Mouse (Mus musculus) forebrain, embryonic 14.5 days (tissue): Measurements from ENCODE around the gene Txndc16. TPM values are rescaled to one million over a fixed set of nuclear protein-coding genes. Genes with fewer than 3 reads are reported as not detected.

Experiments used
- ATAC-seq: fragments of 200-750 bp; cut with Nextera tagmentation; 2 replicates; pipeline ENCODE4 v1.8.0; 2017; ENCODE audit warnings: mild to moderate bottlenecking, moderate library complexity
- DNase-seq: peaks from one replicate; pipeline ENCODE4 v3.0.0-alpha.2; 2015; ENCODE audit warnings: low spot score
- H3K27ac ChIP-seq: fragments of 300-500 bp; sonication (generic); 2 replicates; pipeline ENCODE4 v1.5.1; 2014; ENCODE audit warnings: low read depth, mild to moderate bottlenecking, control low read depth, low read length, moderate library complexity
- H3K27me3 ChIP-seq: fragments of 300-500 bp; sonication (generic); replicated peaks from 2 replicates; pipeline ENCODE4 v1.6.1; 2014; ENCODE audit warnings: low read length, control low read depth, mixed read lengths; ENCODE audit not compliant: control insufficient read depth, insufficient read depth
- H3K36me3 ChIP-seq: fragments of 300-500 bp; sonication (generic); 2 replicates; pipeline ENCODE4 v1.6.1; 2014; ENCODE audit warnings: low read length, control low read depth; ENCODE audit not compliant: control insufficient read depth, insufficient read depth
- H3K4me1 ChIP-seq: fragments of 300-500 bp; sonication (generic); 2 replicates; pipeline ENCODE4 v1.6.1; 2014; ENCODE audit warnings: antibody characterized with exemption, low read length, control low read depth; ENCODE audit not compliant: control insufficient read depth, insufficient read depth
- H3K4me2 ChIP-seq: fragments of 300-500 bp; sonication (generic); 2 replicates; pipeline ENCODE4 v1.6.1; 2014; ENCODE audit warnings: mild to moderate bottlenecking, control low read depth, low read length
- H3K4me3 ChIP-seq: fragments of 300-500 bp; sonication (generic); 2 replicates; pipeline ENCODE4 v1.5.1; 2014; ENCODE audit warnings: low read depth, low read length, control low read depth
- H3K9ac ChIP-seq: fragments of 300-500 bp; sonication (generic); 2 replicates; pipeline ENCODE4 v1.6.1; 2014; ENCODE audit warnings: mild to moderate bottlenecking, low read length, control low read depth, moderate library complexity
- H3K9me3 ChIP-seq: fragments of 300-500 bp; sonication (generic); replicated peaks from 2 replicates; pipeline ENCODE4 v1.6.1; 2016; ENCODE audit warnings: low read length, control low read depth, mixed read lengths; ENCODE audit not compliant: control insufficient read depth
- WGBS: fragments of 180-500 bp; shearing (Covaris S2); extraction: QIAGEN DNeasy Blood & Tissue Kit; methylation state at CpG from one replicate; pipeline ENCODE4 v1.1.7; 2014; 5-methylcytosine and 5-hydroxymethylcytosine counted together
- polyA plus RNA-seq: library from polyadenylated mRNA; unstranded; fragments of >200 nt; fragmentation: Nextera tagmentation; extraction: Ambion mirVana; gene quantifications from 2 replicates; pipeline ENCODE4 v1.2.1, GENCODE M21; 2014

Txndc16 gene
- polyA plus RNA-seq, 1 experiment from 2014 or later: 29.1 TPM

DNA sequence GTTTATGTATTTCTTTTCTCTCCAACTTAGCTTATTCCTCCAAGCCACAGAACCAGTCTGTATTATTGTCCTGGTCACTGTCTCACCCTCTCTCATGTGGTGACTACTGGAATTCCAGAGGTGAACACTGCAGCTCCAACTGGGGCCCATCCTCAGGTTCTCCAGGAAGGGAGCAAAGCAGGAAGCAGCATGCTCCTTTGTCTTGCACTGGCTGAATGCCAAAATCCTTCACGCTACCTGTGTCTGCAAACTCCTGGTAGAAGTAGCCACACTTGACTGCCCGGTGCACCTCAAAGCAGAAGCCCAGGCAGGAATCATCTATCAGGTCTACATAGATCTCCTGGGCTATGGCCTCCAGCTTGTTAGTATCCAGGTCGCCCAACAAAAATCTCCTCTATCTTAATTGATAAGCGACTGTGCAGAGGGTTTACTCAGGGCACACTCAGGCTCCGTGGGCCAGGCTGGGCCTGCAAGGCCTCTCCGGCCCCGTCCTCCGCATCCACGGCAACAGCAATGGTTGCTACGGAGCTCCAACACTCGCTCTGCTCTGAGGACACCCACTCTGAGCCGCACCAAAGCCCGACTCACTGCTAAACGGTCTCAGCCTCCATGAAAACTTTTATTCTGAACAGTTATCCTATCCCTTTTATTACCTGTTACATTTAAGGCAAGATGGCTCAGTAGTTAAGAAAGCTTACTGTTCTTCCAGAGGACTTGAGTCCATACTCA lies 45.0 kb downstream of the Txndc16 start:
- Histone ChIP-seq H3K9ac (no peak overlapping the region), H3K27me3 (no peaks in the 10 kb centered on the region), H3K4me3 (no peak overlapping the region), H3K4me2 (no peak overlapping the region), H3K27ac (no peak overlapping the region), H3K9me3 (no peaks in the 10 kb centered on the region), H3K36me3 (no peaks in the 10 kb centered on the region), H3K4me1 (no peaks in the 10 kb centered on the region)
- 81% methylated on average over 14 of the region's 14 CpGs for WGBS
- ATAC-seq: no peak
- no peak for DNase-seq

DNA sequence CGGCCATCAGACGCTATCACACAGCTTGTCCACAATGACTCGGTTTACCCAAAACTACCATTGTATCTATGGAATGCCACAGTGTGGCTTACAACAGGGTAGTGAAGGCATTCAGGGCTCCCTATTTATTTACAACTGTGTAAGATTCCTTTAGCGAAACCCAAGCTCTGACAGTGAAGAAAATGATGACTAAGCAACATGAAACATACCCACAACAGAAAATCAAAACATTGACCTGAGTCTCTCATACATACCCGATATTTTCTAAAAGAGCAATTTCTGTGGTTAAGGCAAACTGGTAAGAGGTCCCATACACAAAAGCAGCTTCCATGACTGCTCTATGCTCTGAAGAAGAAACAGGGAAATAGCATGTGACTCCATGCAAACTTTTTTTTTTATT lies 47.9 kb downstream of the Txndc16 start:
- no peak overlapping the region for H3K9ac ChIP-seq
- no peak for ATAC-seq
- H3K27me3 ChIP-seq: no peaks in the 10 kb centered on the region
- H3K27ac ChIP-seq: no peak overlapping the region
- H3K4me3 ChIP-seq: no peak overlapping the region
- DNase-seq: no peak
- no peaks in the 10 kb centered on the region for H3K4me1 ChIP-seq
- no peaks in the 10 kb centered on the region for H3K9me3 ChIP-seq
- H3K36me3 ChIP-seq: 0 out of 2 replicates have a peak, but pooled peaks cover 3% of the 10 kb centered on the region
- 98% methylated on average over 5 of the region's 5 CpGs for WGBS
- no peak overlapping the region for H3K4me2 ChIP-seq

DNA sequence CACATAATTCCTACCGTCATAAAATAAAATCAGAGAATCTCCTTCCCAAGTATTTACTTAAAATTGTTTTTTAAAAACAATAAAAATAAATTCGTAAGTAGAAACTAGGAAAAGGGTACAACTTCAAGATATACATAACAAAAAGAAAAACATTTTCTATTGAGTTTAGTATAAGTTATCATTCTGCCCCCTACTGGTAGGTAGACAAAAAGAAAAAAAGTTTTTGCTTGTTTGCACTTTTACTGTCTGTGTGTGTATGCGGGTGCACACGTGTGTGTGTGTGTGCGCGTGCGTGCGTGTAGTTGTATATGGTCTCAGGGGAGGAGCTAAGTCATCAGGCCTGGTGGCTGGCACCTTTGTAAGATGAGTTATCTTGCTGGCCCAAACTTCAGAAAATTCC lies 52.8 kb downstream of the Txndc16 start:
- WGBS: 91% methylated on average over 8 of the region's 8 CpGs
- peak; percentile 8 for DNase-seq
- Histone ChIP-seq H3K36me3 (peaks cover 10% of the 10 kb centered on the region; the same call in 1 of the 2 replicates), H3K9ac (no peak overlapping the region), H3K9me3 (no peaks in the 10 kb centered on the region), H3K4me3 (no peak overlapping the region), H3K27ac (no peak overlapping the region), H3K4me1 (no peaks in the 10 kb centered on the region), H3K4me2 (no peak overlapping the region), H3K27me3 (no peaks in the 10 kb centered on the region)
- no peak for ATAC-seq

DNA sequence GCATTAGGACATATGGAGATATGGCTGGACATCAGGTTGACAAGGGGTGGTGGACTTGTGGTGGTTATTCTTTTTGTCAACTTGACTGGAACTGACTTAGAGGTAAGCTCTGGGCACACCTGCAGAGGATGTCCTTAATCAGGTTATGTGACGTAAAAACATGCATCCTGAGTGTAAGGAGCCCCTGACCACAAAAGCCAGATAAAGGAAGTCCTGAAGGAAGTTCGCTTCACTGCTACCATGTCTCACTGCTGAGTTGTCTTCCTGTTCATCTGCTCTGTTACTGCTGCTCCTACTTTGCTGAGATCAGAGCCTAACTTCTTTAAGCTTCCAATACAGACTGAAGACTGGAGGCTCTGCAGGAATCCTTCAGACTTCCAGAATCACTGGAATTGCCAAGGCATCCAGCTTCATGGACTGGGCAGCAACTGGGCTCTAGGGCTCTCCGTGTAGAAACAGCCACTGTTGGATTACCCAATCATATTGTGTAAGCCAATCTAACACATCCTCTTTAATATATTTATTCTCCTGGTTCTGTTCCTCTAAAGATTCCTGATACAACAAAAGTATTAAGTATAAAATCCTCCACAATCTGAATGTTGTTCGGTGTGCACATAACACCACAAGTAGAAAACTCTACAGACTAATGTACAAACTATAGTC lies 64.5 kb downstream of the Txndc16 start:
- no peak overlapping the region for H3K4me2 ChIP-seq
- no peak overlapping the region for H3K27ac ChIP-seq
- ATAC-seq (no peak), DNase-seq (no peak)
- no peaks in the 10 kb centered on the region for H3K27me3 ChIP-seq
- H3K36me3 ChIP-seq: no peaks in the 10 kb centered on the region
- no peaks in the 10 kb centered on the region for H3K9me3 ChIP-seq
- 85% methylated on average over 4 of the region's 4 CpGs for WGBS
- no peak overlapping the region for H3K9ac ChIP-seq
- H3K4me3 ChIP-seq: no peak overlapping the region
- H3K4me1 ChIP-seq: no peaks in the 10 kb centered on the region

DNA sequence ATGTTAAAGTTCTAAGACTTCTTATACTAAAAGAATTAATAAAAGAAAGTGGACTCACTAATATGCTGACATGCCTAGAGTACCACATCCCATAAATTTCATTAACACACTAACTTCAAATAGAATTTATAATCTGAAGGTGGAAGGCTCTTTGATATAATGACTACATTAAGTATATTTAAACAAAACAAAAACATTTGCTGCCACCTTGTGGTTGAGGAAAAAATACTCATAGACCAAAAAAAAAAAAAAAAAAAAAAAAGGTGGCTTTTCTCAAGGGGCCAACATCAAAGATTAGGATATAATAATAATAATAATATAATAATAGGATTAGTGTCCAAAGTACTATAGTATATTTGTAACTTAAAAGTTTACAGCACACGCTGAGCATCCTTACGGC lies 66.9 kb downstream of the Txndc16 start:
- Histone ChIP-seq H3K4me1 (no peaks in the 10 kb centered on the region), H3K4me3 (no peak overlapping the region), H3K9ac (no peak overlapping the region), H3K9me3 (no peaks in the 10 kb centered on the region), H3K27me3 (no peaks in the 10 kb centered on the region), H3K36me3 (peaks cover 3% of the 10 kb centered on the region; the same call in 1 of the 2 replicates), H3K27ac (no peak overlapping the region), H3K4me2 (no peak overlapping the region)
- ATAC-seq (no peak), DNase-seq (peak; percentile 67)
- 83% methylated on average over 2 of the region's 2 CpGs for WGBS

DNA sequence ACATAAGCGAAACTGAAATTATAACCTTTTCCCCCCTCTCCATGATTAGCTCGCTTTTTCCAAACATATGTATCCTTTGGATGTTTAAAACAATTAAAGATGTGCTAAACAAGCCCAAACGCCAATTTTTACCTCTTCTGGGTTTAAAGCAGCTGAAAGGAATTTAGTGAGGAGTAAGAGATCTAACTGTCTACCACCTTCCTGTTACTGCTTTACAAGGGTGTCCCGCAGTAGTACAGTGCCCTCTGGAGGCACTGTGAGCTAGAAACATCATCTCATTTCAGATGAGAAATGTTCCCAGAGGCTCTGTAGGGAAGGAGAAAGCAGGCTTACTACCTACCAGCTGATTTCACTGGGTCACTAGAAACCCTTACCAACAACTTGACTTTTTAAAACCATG lies 77.6 kb downstream of the Txndc16 start:
- 59% methylated on average over 4 of the region's 4 CpGs for WGBS
- H3K4me3 ChIP-seq: no peak overlapping the region
- H3K4me2 ChIP-seq: no peak overlapping the region
- no peak overlapping the region for H3K9ac ChIP-seq
- no peak overlapping the region for H3K27ac ChIP-seq
- ATAC-seq: peak; percentile 57; the same call in 1 of the 2 replicates
- H3K27me3 ChIP-seq: no peaks in the 10 kb centered on the region
- DNase-seq: peak; percentile 75
- peaks cover 9% of the 10 kb centered on the region; the same call in 1 of the 2 replicates for H3K36me3 ChIP-seq
- H3K9me3 ChIP-seq: no peaks in the 10 kb centered on the region
- no peaks in the 10 kb centered on the region for H3K4me1 ChIP-seq

DNA sequence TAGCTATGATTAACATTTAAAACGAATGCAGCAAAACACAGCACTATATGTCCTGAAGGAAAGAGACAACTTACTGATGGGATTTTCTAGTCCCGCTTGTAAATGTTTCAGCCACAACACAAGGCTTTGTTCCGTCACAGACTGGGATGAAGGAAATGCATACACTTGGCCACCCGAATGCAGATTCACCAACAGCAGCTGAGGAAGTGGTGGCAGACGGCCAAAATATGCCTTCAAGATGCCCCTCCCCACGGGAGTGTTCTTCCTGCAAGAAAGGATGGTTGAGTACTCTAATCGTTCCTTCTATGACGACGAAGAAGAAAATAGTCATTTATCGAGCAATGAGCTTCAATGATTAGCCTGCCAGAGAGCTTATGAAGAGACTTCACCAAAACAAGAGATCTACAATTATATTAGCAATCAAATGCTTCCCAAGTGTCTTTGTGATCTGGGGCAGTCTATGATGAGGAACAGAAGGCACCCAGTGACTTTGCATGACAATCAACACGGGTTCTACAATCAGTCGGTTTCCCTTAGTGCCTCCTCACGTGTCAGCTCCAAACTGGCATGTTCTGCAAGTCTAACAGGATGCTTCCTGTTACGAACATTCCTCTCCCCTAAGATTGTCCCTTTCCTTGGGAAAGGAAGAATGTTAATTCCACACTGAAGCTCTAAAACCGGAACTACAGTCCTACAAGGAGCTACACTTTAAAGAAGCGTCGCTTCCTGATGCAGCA lies 79.6 kb downstream of the Txndc16 start:
- DNase-seq (peak; percentile 70), ATAC-seq (peak; percentile 70)
- no peak overlapping the region for H3K4me3 ChIP-seq
- no peak overlapping the region for H3K27ac ChIP-seq
- peaks cover 9% of the 10 kb centered on the region; the same call in 1 of the 2 replicates for H3K36me3 ChIP-seq
- H3K9ac ChIP-seq: no peak overlapping the region
- H3K27me3 ChIP-seq: no peaks in the 10 kb centered on the region
- H3K9me3 ChIP-seq: no peaks in the 10 kb centered on the region
- H3K4me1 ChIP-seq: no peaks in the 10 kb centered on the region
- no peak overlapping the region for H3K4me2 ChIP-seq
- 68% methylated on average over 17 of the region's 17 CpGs for WGBS

DNA sequence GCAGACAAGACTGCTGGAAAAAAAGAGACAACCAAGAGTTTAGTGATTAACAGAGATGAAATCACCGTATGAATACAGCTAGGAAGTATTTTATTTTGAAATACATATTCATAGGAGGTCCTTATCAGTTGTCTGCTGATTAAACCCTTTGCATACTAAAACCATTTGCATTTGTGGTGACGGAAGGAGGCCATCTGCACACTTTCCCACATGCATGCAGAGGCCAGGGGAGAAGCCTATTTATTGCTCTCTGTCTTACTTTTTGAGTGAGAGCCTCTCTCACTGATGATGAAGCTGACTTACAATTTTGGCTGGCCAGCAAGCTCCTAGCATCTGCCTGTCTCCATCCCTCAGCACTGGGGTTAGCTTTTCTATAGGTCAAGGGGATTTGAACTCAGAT lies 84.2 kb downstream of the Txndc16 start:
- no peaks in the 10 kb centered on the region for H3K4me1 ChIP-seq
- WGBS: 70% methylated on average over 2 of the region's 2 CpGs
- no peaks in the 10 kb centered on the region for H3K27me3 ChIP-seq
- peaks cover 16% of the 10 kb centered on the region; the same call in 1 of the 2 replicates for H3K36me3 ChIP-seq
- H3K27ac ChIP-seq: no peak overlapping the region
- H3K4me3 ChIP-seq: no peak overlapping the region
- ATAC-seq: no peak
- H3K4me2 ChIP-seq: no peak overlapping the region
- no peak overlapping the region for H3K9ac ChIP-seq
- H3K9me3 ChIP-seq: no peaks in the 10 kb centered on the region
- DNase-seq: no peak
